Mouse (Mus musculus): Measurements from ENCODE around the gene St3gal2.

GRCm38 (mm10) chr8:110957471-110957870 is 37.7 kb downstream of the St3gal2 start:
- TF ChIP-seq REST (IDR thresholded peaks at IDR 0.05; ENCODE audit: insufficient read depth, insufficient read length) (no peak), POLR2A (IDR thresholded peaks at IDR 0.05; ENCODE audit: insufficient read length, low read depth) (no peak), E2F4 (IDR thresholded peaks at IDR 0.05; ENCODE audit: insufficient read depth) (no peak), SRF (IDR thresholded peaks at IDR 0.05; ENCODE audit: control insufficient read depth, insufficient read length, low read depth) (no peak), TCF12 (IDR thresholded peaks at IDR 0.05; ENCODE audit: insufficient read depth, poor library complexity, severe bottlenecking) (no peak), MYOD1 (IDR thresholded peaks at IDR 0.05; ENCODE audit: control insufficient read depth in 1 of 3, insufficient read length in 2 of 3, low read depth in 2 of 3) (no peak), USF1 (IDR thresholded peaks at IDR 0.05; ENCODE audit: low read depth) (no peak), CEBPB (IDR thresholded peaks at IDR 0.05; ENCODE audit: insufficient read depth, poor library complexity, severe bottlenecking) (no peak), POLR2AphosphoS2 (IDR thresholded peaks at IDR 0.05; ENCODE audit: insufficient read length, low read depth) (no peak), TCF3 (IDR thresholded peaks at IDR 0.05; ENCODE audit: insufficient read length, low read depth) (no peak), MYOG (IDR thresholded peaks at IDR 0.05; ENCODE audit: control insufficient read depth in 1 of 3, insufficient read depth in 1 of 3, insufficient read length in 2 of 3, low read depth in 2 of 3) (no peak), MAX (IDR thresholded peaks at IDR 0.05; ENCODE audit: low read depth) (no peak)

All from myocyte (in vitro differentiated cells).